Mouse (Mus musculus): Measurements from ENCODE around the gene Lima1. TPM values are rescaled to one million over a fixed set of nuclear protein-coding genes. Genes with fewer than 3 reads are reported as not detected.

The Lima1 gene
- polyA plus RNA-seq, 1 experiment from 2014 or later: 29.4 TPM

DNA sequence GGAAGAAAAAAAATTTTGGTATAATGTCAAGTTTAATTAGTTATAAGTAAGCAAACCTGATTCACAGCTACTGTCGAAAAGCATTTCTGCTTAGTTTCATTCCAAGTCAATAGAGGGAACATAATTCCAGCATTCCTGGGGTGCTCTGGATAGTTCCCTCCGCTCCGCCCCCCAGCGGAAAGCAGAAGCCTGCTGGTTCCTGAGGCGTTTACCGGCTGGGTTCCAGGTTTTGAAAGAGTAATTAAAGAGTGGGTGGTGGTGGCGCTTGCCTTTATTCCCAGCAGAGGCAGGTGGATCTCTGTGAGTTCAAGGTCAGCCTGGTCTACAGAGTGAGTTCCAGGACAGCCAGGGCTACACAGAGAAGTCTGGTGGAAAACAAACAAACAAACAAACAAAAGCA lies 10.2 kb downstream of the Lima1 start:
- H3K36me3 ChIP-seq: no peaks in the 10 kb centered on the region
- H3K4me3 ChIP-seq: no peak overlapping the region
- H3K27me3 ChIP-seq (ENCODE audit: insufficient read depth, poor library complexity, severe bottlenecking): no peaks in the 10 kb centered on the region
- H3K27ac ChIP-seq: 0 out of 2 replicates have a peak overlapping the region, but pooled peaks have one; percentile 38
- H3K9me3 ChIP-seq: no peaks in the 10 kb centered on the region
- DNase-seq (ENCODE audit: low spot score): no peak
- WGBS: 83% methylated on average over 7 of the region's 7 CpGs
- peaks cover 19% of the 10 kb centered on the region for H3K4me1 ChIP-seq

DNA sequence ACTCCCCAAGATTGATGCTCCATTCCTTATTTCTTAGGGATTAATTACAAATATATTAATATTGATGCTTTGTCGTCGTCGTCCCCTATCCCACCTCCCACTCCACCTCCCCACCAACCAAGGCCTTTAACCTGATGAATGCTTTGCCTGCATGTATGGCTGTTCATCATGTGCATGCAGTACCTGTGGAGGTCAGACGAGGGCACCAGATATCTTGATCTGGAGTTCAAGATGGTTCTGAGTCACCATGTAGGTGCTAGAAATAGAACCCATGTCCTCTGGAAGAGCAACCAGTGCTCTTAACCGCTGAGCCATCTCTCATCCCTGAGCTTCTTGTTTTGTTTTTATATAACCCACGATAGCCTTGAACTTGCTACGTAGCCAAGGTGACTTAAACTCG lies 11.5 kb downstream of the Lima1 start:
- DNase-seq (ENCODE audit: low spot score): no peak
- H3K27me3 ChIP-seq (ENCODE audit: insufficient read depth, poor library complexity, severe bottlenecking): no peaks in the 10 kb centered on the region
- peaks cover 19% of the 10 kb centered on the region for H3K4me1 ChIP-seq
- no peak overlapping the region for H3K4me3 ChIP-seq
- WGBS: 90% methylated on average over 8 of the region's 8 CpGs
- H3K36me3 ChIP-seq: no peaks in the 10 kb centered on the region
- H3K27ac ChIP-seq: no peak overlapping the region
- no peaks in the 10 kb centered on the region for H3K9me3 ChIP-seq

DNA sequence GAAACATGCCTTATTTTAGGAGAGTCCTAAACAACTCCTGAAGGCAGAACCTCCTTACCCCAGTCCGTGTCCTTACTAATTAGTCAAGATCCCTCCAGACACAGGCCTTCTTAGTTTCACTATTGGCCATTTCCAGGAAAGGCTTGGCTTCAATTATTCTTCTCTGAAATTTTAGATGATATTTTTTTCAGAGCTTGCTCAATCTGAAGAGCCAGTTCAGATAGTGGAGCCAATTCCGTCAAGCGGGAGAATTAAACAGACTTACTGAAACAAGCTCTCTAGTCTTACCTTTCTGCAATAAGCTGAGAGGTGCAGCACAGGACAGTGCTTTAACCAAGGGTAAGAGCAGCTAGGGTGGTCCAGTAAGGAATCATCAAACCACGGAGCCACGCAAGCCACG lies 11.9 kb downstream of the Lima1 start:
- no peaks in the 10 kb centered on the region for H3K27me3 ChIP-seq (ENCODE audit: insufficient read depth, poor library complexity, severe bottlenecking)
- H3K4me1 ChIP-seq: peaks cover 19% of the 10 kb centered on the region
- DNase-seq (ENCODE audit: low spot score): no peak
- H3K36me3 ChIP-seq: no peaks in the 10 kb centered on the region
- WGBS: 96% methylated on average over 6 of the region's 6 CpGs
- H3K9me3 ChIP-seq: no peaks in the 10 kb centered on the region
- no peak overlapping the region for H3K27ac ChIP-seq
- H3K4me3 ChIP-seq: no peak overlapping the region

DNA sequence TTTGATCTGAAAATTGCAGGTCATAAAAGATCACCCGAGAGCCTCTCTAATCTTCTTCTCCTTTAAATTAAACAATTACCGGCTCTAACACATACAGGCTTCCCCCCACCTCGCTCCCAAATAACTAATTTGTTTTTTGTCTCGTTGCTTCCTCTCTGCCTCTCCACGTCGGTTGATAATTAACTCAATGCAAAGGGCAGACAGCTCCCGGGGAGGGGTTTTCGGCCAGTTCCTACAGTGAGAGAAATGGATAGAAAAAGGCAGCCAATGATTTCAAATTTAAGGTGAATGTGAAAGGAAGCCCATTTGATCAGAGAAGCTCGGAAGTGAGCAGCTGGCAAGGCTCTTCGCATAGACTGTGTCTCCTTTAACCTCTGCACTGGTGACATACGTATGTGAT lies 12.8 kb downstream of the Lima1 start:
- no peak for DNase-seq (ENCODE audit: low spot score)
- no peaks in the 10 kb centered on the region for H3K36me3 ChIP-seq
- 76% methylated on average over 11 of the region's 11 CpGs for WGBS

DNA sequence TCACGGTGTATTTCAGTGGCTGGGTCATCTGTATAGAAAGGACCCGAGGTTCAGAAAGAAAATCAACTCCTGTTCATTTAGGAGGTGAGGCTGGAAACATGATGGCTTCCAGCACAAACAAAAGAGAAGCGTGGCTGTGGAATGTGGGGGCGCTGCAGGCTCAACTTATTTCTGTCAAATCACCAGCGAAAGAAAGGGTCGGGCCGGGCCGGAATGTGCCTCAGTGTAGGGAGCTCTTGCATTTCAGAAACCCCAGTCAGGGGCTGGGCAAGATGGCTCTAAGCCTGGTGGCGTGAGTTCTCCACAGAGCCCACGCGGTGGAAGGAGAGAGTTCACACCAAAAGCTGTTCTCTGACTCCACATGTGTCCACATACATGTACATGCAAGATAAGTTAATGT lies 13.3 kb downstream of the Lima1 start:
- H3K27ac ChIP-seq: peak overlapping the region; percentile 62; the same call in 1 of the 2 replicates

More for the DNA sequence above, 12.8 kb downstream of the Lima1 start:
- H3K4me1 ChIP-seq: peaks cover 15% of the 10 kb centered on the region
- H3K9me3 ChIP-seq: no peaks in the 10 kb centered on the region
- no peak overlapping the region for H3K27ac ChIP-seq
- no peak overlapping the region for H3K4me3 ChIP-seq
- H3K27me3 ChIP-seq (ENCODE audit: insufficient read depth, poor library complexity, severe bottlenecking): no peaks in the 10 kb centered on the region

DNA sequence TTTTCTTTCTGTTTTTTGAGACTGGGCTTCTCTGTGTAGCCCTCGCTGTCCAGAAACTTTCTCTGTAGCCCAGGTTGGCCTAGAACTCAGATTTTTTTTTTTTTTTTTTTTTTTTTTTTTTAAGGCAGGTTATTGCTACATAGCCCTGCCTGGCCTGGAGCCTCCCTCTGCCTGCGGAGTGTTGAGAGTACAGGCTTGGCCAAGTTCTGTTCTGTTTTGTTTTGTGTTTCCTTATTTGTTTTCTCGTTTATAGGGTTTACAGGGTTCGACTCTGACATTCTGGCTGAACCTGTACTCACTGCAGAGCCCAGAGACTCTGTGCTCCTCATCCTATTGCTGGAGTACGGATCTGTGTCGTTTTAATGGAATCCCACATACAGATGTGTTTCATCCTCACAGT lies 13.7 kb downstream of the Lima1 start:
- no peaks in the 10 kb centered on the region for H3K9me3 ChIP-seq
- H3K27ac ChIP-seq: peak overlapping the region; percentile 62; the same call in 1 of the 2 replicates
- no peaks in the 10 kb centered on the region for H3K27me3 ChIP-seq (ENCODE audit: insufficient read depth, poor library complexity, severe bottlenecking)
- peaks cover 15% of the 10 kb centered on the region for H3K4me1 ChIP-seq
- WGBS: 81% methylated on average over 6 of the region's 6 CpGs
- H3K4me3 ChIP-seq: no peak overlapping the region
- no peaks in the 10 kb centered on the region for H3K36me3 ChIP-seq
- DNase-seq (ENCODE audit: low spot score): no peak

More for the DNA sequence above, 13.3 kb downstream of the Lima1 start:
- H3K27me3 ChIP-seq (ENCODE audit: insufficient read depth, poor library complexity, severe bottlenecking): no peaks in the 10 kb centered on the region
- H3K9me3 ChIP-seq: no peaks in the 10 kb centered on the region
- DNase-seq (ENCODE audit: low spot score): no peak
- H3K36me3 ChIP-seq: no peaks in the 10 kb centered on the region
- H3K4me1 ChIP-seq: peaks cover 15% of the 10 kb centered on the region
- 47% methylated on average over 11 of the region's 11 CpGs for WGBS
- no peak overlapping the region for H3K4me3 ChIP-seq

DNA sequence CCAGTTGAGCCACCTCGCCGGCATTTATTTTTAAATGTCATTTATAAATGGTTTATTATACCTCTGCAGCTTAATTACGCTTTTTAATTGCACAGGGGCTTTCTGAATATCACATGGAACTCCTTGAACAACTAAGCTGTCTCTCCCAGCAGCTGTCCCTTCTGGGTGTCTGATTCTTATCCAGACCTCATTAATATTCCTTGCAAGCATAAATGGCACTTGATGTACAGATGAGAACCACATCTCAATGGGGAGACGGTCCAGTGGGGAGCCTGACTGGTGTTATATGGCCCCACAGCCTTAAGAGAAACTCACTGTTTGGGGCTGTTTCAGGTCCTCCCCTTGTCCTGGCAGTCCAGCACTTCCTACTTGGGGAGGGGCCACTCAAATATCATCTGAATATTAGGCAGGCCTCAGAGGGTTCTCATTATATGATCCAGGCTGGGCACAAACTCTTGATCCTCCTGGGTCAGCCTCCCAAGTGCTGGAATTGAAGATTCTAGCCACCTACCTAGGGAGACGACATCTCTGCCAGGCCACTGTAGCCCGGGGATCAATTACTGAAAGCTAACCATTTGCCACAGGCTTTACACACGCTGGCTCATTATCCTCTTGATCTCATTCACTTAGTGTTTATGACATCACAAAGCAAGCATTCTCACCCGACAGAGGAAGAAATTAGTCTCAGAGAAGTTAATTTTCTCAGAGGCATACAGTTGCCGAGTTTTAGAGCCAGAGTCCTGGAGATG lies 15.4 kb downstream of the Lima1 start:
- no peak overlapping the region for H3K27ac ChIP-seq

DNA sequence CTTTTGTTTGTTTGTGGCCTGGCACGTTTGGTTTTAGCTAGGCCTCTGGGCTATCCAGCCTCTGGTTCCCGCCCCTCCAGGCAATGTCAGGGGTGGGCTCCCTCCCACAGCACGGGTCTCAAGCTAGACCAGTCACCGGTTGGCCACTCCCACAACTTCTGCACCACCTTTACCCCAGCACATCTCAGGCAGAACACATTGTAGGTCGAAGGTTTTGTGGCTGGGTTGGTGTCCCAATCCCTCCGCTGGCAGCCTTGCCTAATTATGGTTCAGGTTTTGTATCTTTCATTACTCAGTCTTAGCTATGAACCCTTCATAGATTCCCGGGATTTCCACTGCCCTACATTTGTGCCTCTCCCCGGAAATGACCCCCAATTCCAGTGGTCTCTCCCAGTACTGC lies 17.8 kb downstream of the Lima1 start:
- H3K27me3 ChIP-seq (ENCODE audit: insufficient read depth, poor library complexity, severe bottlenecking): no peaks in the 10 kb centered on the region
- no peak for DNase-seq (ENCODE audit: low spot score)
- no peaks in the 10 kb centered on the region for H3K36me3 ChIP-seq
- H3K27ac ChIP-seq: no peak overlapping the region
- no peaks in the 10 kb centered on the region for H3K9me3 ChIP-seq
- no peak overlapping the region for H3K4me3 ChIP-seq
- WGBS: 67% methylated on average over 8 of the region's 8 CpGs
- 0 out of 2 replicates have a peak, but pooled peaks cover 2% of the 10 kb centered on the region for H3K4me1 ChIP-seq

More for the DNA sequence above, 15.4 kb downstream of the Lima1 start:
- H3K27me3 ChIP-seq (ENCODE audit: insufficient read depth, poor library complexity, severe bottlenecking): no peaks in the 10 kb centered on the region
- DNase-seq (ENCODE audit: low spot score): no peak
- H3K4me3 ChIP-seq: no peak overlapping the region
- H3K36me3 ChIP-seq: no peaks in the 10 kb centered on the region
- 0 out of 2 replicates have a peak, but pooled peaks cover 2% of the 10 kb centered on the region for H3K4me1 ChIP-seq
- whole genome bisulfite sequencing: 57% methylated on average over 9 of the region's 9 CpGs
- H3K9me3 ChIP-seq: no peaks in the 10 kb centered on the region

DNA sequence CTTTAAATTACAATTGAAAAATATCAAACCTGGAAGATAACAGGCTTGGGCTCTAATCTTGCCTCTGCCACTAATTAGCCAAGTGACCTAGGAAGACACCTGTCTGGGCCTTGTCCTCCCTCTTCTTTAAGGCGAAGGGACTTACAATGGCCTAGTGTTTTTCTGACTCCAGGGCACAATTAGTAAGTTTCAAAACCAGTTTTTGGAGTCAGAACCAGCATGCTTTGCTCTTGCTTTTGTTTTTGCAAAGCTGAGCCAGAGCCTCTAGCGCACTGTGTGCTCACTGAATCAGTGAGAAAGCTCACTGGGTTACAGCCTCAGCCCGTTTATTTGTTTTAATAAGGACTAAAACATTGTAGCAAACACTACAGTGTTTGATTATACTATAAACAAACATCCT lies 20.1 kb downstream of the Lima1 start:
- WGBS: 73% methylated on average over 3 of the region's 3 CpGs
- DNase-seq (ENCODE audit: low spot score): no peak
- 0 out of 2 replicates have a peak, but pooled peaks cover 6% of the 10 kb centered on the region for H3K4me1 ChIP-seq
- H3K27ac ChIP-seq: no peak overlapping the region
- H3K4me3 ChIP-seq: no peak overlapping the region
- no peaks in the 10 kb centered on the region for H3K36me3 ChIP-seq
- no peaks in the 10 kb centered on the region for H3K27me3 ChIP-seq (ENCODE audit: insufficient read depth, poor library complexity, severe bottlenecking)
- H3K9me3 ChIP-seq: no peaks in the 10 kb centered on the region

DNA sequence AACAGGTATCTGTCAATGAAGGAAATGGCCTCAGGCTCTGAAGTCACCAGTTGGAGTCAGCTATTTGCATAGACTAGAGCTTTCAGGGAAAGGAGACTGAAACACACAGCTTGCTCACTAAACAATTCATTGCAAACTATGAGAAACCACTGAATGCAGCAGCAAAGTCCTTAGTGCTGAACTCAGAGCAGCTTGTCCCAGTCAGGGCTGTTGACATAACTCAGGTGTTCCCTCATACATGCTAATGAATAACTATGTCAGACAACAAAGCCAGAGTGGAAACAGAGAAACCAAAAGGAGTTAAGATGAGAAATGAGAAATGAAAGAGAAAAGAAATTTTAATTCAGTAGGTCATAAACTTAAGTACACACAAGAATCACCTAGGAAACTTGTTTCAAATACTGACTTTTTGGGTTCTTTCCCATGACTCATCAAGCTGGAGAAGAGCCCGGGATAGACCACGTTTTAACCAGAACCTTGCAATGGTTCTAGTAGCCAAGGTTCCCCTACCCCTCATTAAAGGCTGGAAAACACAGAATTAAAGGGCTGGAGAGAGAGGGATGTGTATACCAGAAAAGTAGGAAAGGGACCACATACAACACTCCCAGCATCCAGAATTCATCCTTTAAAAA lies 22.5 kb downstream of the Lima1 start:
- H3K27me3 ChIP-seq (ENCODE audit: insufficient read depth, poor library complexity, severe bottlenecking): no peaks in the 10 kb centered on the region
- H3K36me3 ChIP-seq: no peaks in the 10 kb centered on the region
- H3K27ac ChIP-seq: no peak overlapping the region
- no peak for DNase-seq (ENCODE audit: low spot score)
- H3K4me1 ChIP-seq: peaks cover 14% of the 10 kb centered on the region; the same call in 1 of the 2 replicates
- H3K9me3 ChIP-seq: no peaks in the 10 kb centered on the region
- H3K4me3 ChIP-seq: no peak overlapping the region
- WGBS: 84% methylated on average over 2 of the region's 2 CpGs

DNA sequence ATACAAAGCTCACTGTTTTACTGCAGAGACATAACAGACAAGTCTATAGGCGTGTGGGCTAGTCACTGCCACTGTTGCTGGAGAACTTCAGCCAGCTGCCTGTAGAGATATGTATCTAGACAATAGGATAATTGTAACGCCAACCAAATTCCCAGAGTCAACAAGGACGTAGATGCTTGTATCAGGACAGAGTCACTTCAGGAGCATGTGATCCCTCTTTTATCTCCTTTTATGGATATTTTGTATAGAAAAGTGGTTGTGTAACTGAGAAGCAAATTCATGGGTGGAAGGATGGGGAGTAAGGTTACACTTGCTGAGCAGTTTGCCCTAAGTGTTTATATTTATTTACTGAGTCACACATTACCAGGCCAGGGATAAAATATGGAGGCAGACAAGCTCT lies 25.0 kb downstream of the Lima1 start:
- H3K27me3 ChIP-seq (ENCODE audit: insufficient read depth, poor library complexity, severe bottlenecking): no peaks in the 10 kb centered on the region
- 54% methylated on average over 3 of the region's 3 CpGs for WGBS
- H3K9me3 ChIP-seq: no peaks in the 10 kb centered on the region
- H3K36me3 ChIP-seq: no peaks in the 10 kb centered on the region
- no peak overlapping the region for H3K4me3 ChIP-seq
- DNase-seq (ENCODE audit: low spot score): no peak
- H3K27ac ChIP-seq: no peak overlapping the region
- H3K4me1 ChIP-seq: peaks cover 14% of the 10 kb centered on the region; the same call in 1 of the 2 replicates

DNA sequence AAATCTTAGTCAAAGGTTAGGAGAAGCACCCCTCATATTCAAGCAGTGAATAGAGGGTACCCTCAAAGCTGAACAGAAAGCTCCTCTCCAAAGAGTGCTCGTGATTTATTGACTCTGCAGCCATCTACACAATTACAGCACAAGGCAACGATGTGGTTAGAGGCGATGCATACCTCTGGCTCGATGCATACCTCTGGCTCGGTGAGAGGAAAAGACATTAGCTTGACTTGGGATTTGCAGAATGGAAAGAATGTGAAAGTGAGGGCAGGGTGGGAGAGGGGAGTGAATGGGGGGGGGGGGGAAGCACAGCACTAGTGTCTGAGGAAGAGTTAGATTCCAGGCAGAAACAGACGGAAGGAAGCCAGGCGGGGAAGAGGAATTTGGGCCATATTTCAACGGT lies 27.3 kb downstream of the Lima1 start:
- 44% methylated on average over 8 of the region's 8 CpGs for WGBS
- Histone ChIP-seq H3K27ac (no peak overlapping the region), H3K27me3 (ENCODE audit: insufficient read depth, poor library complexity, severe bottlenecking) (no peaks in the 10 kb centered on the region), H3K36me3 (no peaks in the 10 kb centered on the region), H3K4me3 (no peak overlapping the region), H3K4me1 (peaks cover 14% of the 10 kb centered on the region; the same call in 1 of the 2 replicates), H3K9me3 (no peaks in the 10 kb centered on the region)
- no peak for DNase-seq (ENCODE audit: low spot score)

DNA sequence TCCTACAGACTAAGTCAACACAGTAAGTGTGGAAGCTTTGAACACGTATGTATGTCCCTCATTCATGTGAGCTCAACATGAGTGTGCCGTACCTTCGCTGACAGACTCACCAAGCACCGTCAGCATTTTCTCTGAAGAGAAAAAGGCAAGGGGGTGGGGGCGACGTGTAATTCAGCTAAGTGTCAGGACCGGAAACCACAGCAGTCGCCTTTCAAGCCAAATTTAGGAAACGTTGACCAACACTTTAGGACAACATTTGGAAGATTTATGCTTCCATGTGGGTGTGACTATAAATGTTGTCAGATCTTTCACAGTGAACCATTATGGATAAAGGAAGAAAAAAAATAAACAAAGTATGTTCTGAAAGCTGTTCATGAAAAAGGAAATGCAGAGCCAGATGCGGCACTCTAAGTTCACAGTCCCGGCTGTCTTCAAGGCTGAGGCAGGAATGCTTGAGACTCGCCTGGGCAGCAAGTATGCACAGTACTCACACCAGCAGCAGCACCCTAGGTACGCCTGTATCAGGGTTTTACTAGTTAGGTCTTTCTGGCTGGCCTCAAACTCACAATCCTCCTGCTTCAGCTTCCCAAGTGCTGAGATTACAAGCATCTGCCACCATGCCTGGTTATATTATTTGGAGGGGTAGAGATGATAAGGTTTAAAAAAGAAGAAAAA lies 27.9 kb downstream of the Lima1 start:
- 67% methylated on average over 13 of the region's 13 CpGs for WGBS
- H3K27ac ChIP-seq: no peak overlapping the region

More for the DNA sequence above, 27.9 kb downstream of the Lima1 start:
- no peak for DNase-seq (ENCODE audit: low spot score)
- H3K36me3 ChIP-seq: no peaks in the 10 kb centered on the region
- H3K27me3 ChIP-seq (ENCODE audit: insufficient read depth, poor library complexity, severe bottlenecking): no peaks in the 10 kb centered on the region
- no peaks in the 10 kb centered on the region for H3K9me3 ChIP-seq
- no peak overlapping the region for H3K4me3 ChIP-seq
- peaks cover 14% of the 10 kb centered on the region; the same call in 1 of the 2 replicates for H3K4me1 ChIP-seq

All from heart, embryonic 10.5 days (tissue).